Mouse (Mus musculus) telencephalon, adult 2 months (tissue): Measurements from ENCODE around the gene Crabp2.

ENCODE experiments used
- DNase-seq: peaks from one replicate; pipeline ENCODE4 v3.0.0-alpha.2; 2011; ENCODE audit warnings: low read depth, low spot score

Crabp2 gene

GRCm38 (mm10) chr3:87984094-87984493 lies 35.6 kb downstream of the Crabp2 start:
- no peak for DNase-seq

- DNase-seq = no peak
Observed at GRCm38 (mm10) chr3:87985505-87986320, 37.2 kb downstream of the Crabp2 start.

- peak; percentile 75 for DNase-seq
Observed at GRCm38 (mm10) chr3:87986868-87987267, 38.4 kb downstream of the Crabp2 start.

GRCm38 (mm10) chr3:87987633-87988032 lies 39.2 kb downstream of the Crabp2 start:
- DNase-seq = no peak

GRCm38 (mm10) chr3:87988068-87988467 lies 39.6 kb downstream of the Crabp2 start:
- DNase-seq = no peak

GRCm38 (mm10) chr3:87989935-87990334 lies 41.5 kb downstream of the Crabp2 start:
- no peak for DNase-seq

GRCm38 (mm10) chr3:87993436-87993835 lies 45.0 kb downstream of the Crabp2 start:
- DNase-seq = no peak

GRCm38 (mm10) chr3:87995331-87995730 lies 46.9 kb downstream of the Crabp2 start:
- no peak for DNase-seq

- no peak for DNase-seq
Observed at GRCm38 (mm10) chr3:87996401-87996800, 47.9 kb downstream of the Crabp2 start.

GRCm38 (mm10) chr3:87996971-87997614 lies 48.6 kb downstream of the Crabp2 start:
- DNase-seq = no peak

- DNase-seq = no peak
Observed at GRCm38 (mm10) chr3:87998747-87999146, 50.3 kb downstream of the Crabp2 start.

- no peak for DNase-seq
Observed at GRCm38 (mm10) chr3:87999243-87999895, 50.9 kb downstream of the Crabp2 start.

- DNase-seq = peak; percentile 38
Observed at GRCm38 (mm10) chr3:88000181-88000580, 51.7 kb downstream of the Crabp2 start, which contains the start of gene Bcan. Gene Bcan (minus strand): TSS chr3:88000230.

- no peak for DNase-seq
Observed at GRCm38 (mm10) chr3:88000816-88001595, 52.5 kb downstream of the Crabp2 start.

GRCm38 (mm10) chr3:88002291-88002976 lies 54.0 kb downstream of the Crabp2 start:
- no peak for DNase-seq
